Mouse (Mus musculus) gonadal fat pad, adult 2 months (tissue): ENCODE results near the gene Gm9508. TPM values are rescaled to one million over a fixed set of nuclear protein-coding genes. Genes with fewer than 3 reads are reported as not detected.

ENCODE experiments used
- DNase-seq: peaks from one replicate; pipeline ENCODE4 v3.0.0-alpha.2; 2012; ENCODE audit warnings: low read depth
- polyA plus RNA-seq: library from polyadenylated mRNA; depleted of rRNA; stranded (reverse); fragments of >200 nt; gene quantifications from 2 replicates; pipeline ENCODE4 v1.2.3, GENCODE M21; 2012; rRNA removed

Gm9508 gene
- polyA plus RNA-seq, 1 experiment, result not detected

DNA sequence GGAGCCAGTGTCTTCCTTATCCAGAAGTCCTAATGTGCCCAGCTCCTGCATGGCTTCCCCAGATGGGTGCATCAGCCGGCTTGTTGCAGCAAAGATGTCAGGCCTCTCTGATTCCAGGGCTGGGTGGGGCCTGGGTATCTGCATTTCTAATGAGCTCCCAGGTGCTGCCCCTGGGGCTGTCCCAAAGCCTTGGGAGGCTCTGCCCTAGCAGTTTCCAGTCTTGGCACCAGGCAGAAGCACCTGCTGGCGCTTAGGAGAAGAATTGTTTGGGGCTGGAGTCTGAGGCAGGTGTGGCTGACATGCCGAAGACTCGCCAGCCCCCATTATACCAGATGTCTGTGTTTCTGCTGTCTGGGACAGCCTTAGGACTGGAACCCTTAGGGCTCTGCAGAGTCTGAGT is 26.3 kb downstream of the Gm9508 start:
- no peak for DNase-seq

DNA sequence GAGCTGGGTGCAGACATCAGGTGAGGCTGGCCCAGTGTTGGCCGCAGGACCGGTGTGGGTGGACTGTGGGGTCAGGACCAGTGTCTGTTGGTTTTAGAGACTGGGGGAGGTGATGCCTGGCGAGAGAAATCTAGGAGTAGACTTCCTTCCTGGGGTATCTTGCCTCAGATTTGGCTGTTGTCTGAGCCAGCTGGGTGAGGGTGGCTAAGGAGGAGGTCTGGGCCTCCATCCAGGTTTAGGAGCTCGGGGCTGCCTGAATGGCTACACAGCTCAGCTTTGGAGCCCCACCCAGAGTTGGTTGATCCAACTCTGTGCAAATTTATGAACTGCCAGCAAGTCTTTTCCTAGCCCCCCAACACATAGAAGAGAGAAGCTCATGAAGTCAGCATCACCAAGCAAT is 29.6 kb downstream of the Gm9508 start:
- no peak for DNase-seq

DNA sequence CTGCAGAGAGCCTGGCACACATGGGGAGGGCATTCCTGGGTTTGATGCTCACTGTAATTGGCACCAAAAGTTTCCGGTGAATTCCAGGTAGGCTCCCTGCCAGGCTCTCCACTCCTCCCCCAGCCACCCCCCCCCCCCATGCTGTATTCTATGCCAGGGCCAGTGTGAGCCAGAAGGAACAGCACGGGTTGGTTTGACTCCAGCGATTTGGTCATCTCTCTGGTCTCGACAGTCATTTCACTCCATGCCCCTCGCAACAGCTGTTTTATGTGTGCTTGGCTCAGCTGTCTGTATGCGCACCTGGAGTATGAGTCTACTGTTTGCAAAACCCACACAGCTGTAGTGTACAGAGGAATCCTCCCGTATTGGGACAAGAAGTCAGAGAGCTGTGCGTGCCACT is 30.7 kb downstream of the Gm9508 start:
- DNase-seq, result peak; percentile 65

DNA sequence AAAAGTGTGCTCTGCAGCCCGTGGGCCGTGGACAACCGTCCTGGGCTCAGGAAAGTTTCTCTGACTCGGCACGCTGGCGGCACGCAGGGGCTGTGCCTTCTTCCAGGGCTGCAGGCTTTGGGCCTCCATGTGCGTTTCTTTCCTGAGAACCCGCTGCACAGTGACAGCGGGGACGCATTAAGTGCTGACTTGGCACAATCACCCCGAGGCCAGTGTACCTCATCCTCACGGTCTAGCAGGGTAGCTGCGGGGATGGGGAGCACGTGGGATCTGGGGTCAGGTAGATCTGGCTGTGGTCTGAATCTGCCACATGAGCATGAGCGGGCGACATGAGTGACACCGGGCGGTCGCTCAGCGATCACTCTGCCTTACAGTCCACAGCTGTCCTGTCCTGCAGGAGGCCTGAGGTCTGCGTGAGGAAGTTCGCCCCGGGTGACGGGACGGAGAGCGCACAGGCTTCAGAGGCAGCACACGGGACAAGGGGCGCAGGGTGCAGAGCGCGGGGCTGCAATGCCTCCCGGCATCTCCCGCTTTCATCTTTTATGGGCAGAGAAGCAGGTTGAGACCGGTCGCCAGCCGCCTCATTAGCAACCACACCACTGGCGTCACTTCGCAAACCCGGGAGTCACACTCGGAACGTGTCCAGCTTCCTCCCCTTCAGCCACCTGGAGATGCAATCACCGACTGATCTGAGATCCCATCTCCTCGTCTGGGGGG is 32.9 kb downstream of the Gm9508 start:
- no peak for DNase-seq

DNA sequence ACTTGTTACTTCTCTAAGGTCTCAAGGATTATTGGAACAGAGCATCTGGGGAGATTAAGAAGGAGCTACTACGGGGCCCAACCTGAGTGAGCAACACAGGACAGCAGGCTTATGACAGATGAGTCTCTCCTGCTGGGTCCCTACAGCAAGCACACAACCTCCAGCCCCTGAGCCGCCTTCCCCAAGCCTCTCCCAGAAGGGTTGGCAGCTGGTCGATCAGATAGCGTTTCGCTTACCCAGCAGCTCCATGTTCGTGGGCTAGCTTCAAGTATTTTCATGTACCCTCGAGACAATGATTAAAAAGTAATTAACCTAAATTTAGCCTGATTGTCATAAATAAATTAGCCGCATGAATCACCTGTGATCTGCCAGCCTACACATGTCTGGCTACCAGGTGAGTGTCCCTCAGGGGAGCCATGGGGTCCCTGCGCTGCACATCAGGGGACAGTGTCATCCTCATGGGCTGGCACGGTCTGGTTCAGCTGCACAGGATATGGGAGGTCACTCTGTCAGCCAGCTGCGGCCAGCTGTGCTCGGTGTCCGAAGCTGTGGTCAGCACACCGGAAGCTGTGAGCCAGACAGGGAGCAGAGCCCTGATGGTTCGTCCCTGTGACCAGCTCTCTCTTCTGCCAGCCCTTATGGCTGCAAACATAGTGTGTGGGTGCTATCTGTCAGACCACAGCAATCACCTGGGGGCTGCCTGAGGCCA is 38.6 kb downstream of the Gm9508 start:
- no peak for DNase-seq

DNA sequence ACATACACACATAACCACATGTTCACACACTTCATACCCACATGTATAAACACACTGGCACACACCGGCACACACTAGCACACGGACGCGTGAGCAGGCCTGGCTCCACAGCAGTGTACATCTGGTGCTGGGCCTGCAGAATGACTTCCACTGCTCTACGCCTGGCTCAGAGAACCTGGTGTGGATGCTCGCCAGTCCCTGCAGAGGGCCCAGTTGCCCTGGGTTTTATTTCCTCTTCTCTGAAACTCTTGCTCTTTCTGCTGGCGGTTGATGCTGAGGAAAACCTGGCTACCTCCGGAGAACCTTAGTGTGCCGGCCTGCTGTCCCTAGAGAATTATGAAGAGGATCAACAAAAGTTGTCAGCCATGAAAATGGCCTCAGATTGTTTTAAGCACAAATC is 45.0 kb downstream of the Gm9508 start:
- DNase-seq, result no peak

DNA sequence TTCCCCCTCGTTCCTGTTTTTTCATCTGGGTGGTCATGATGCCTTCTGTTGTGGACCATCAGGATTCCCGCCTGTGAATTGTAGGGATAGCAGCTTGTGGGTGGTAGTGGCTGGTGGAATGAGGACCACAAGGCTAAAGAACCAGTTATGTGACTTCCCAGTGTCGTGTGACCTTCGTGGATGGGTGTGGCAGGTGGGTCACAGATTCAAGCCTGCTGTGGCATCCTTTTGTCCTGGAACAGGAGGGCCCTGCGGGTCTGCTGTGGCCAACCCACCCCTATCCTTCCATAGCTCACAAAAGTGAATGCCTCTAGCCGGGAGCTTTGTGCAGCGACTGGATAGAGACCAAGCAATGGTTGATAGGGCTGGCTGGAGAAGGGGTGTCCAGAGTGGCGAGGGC is 49.1 kb downstream of the Gm9508 start:
- no peak for DNase-seq

DNA sequence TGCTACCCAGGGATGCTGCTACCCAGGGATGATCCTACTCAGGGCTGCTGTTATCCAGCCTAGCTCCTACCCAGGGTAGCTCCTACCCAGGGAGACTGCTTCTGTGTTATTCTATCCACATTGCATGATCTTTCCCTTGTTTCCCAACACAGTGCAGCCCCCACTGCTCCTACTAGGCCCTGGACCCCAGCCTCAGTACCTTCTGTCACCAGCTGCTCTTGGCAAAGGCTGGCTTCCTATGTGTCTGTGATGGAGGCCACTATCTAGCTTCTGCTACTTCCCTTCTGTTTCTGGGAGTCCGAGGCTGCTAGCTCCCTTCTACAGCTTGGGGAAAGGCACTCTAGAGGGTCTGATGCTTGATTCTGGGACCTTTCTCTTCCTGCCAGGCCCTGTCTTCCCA is 49.6 kb downstream of the Gm9508 start:
- DNase-seq, result no peak

Other genes with a start within 250 kb of the Gm9508 start
- 20.2 and 21.9 TPM in 2 replicates for gene Fam207a, start 181.4 kb downstream of the Gm9508 start, polyA plus RNA-seq
- 17.9 and 21.8 TPM in 2 replicates for gene Itgb2, start 167.0 kb downstream of the Gm9508 start, polyA plus RNA-seq
- 203 and 244 TPM in 2 replicates for gene Pttg1ip, start 115.5 kb downstream of the Gm9508 start, polyA plus RNA-seq
- 270 and 286 TPM in 2 replicates for gene Sumo3, start 91.1 kb downstream of the Gm9508 start, polyA plus RNA-seq
- 0.75 TPM in 1 of 2 replicates, not detected in the other for gene Gm49325, start 91.0 kb downstream of the Gm9508 start, polyA plus RNA-seq
- 46.0 and 47.8 TPM in 2 replicates for gene Ube2g2, start 75.0 kb downstream of the Gm9508 start, polyA plus RNA-seq
- 0.54 and 1.1 TPM in 2 replicates for gene Tspear, start 10.7 kb downstream of the Gm9508 start, polyA plus RNA-seq
- not detected in 2 replicates for gene Gm19402, start 6.5 kb downstream of the Gm9508 start, polyA plus RNA-seq
- gene Gm10272, start 9.4 kb upstream of the Gm9508 start, polyA plus RNA-seq, result not detected in 2 replicates
- gene Gm10024, start 14.2 kb upstream of the Gm9508 start, polyA plus RNA-seq, result not detected in 2 replicates
- gene Gm10142, start 18.6 kb upstream of the Gm9508 start, polyA plus RNA-seq, result not detected in 2 replicates
- not detected in 2 replicates for gene Krtap12-1, start 23.4 kb upstream of the Gm9508 start, polyA plus RNA-seq
- not detected in 2 replicates for gene Gm10100, start 29.3 kb upstream of the Gm9508 start, polyA plus RNA-seq
- not detected in 2 replicates for gene Gm18596, start 45.4 kb upstream of the Gm9508 start, polyA plus RNA-seq
- gene Gm9736, start 54.1 kb upstream of the Gm9508 start, polyA plus RNA-seq, result not detected in 2 replicates
- gene Gm3233, start 62.4 kb upstream of the Gm9508 start, polyA plus RNA-seq, result not detected in 2 replicates
- gene Gm3238, start 74.1 kb upstream of the Gm9508 start, polyA plus RNA-seq, result not detected in 2 replicates
- not detected in 2 replicates for gene Gm7138, start 79.7 kb upstream of the Gm9508 start, polyA plus RNA-seq
- not detected in 2 replicates for gene Gm3250, start 85.3 kb upstream of the Gm9508 start, polyA plus RNA-seq
- not detected in 2 replicates for gene Gm7137, start 91.0 kb upstream of the Gm9508 start, polyA plus RNA-seq
- gene Gm9639, start 97.8 kb upstream of the Gm9508 start, polyA plus RNA-seq, result not detected in 2 replicates
- gene Gm19668, start 101.9 kb upstream of the Gm9508 start, polyA plus RNA-seq, result not detected in 2 replicates
- not detected in 2 replicates for gene Gm9507, start 114.6 kb upstream of the Gm9508 start, polyA plus RNA-seq
- not detected in 2 replicates for gene Gm2696, start 117.4 kb upstream of the Gm9508 start, polyA plus RNA-seq
- gene Krtap10-4, start 129.9 kb upstream of the Gm9508 start, polyA plus RNA-seq, result not detected in 2 replicates
- 0.11 TPM in 1 of 2 replicates, not detected in the other for gene Krtap10-10, start 138.7 kb upstream of the Gm9508 start, polyA plus RNA-seq
- gene Gm36176, start 149.6 kb upstream of the Gm9508 start, polyA plus RNA-seq, result not detected in 2 replicates
- not detected in 2 replicates for gene Gm10318, start 155.6 kb upstream of the Gm9508 start, polyA plus RNA-seq
- gene Gm3285, start 164.7 kb upstream of the Gm9508 start, polyA plus RNA-seq, result not detected in 2 replicates
- gene Lrrc3, start 205.3 kb upstream of the Gm9508 start, polyA plus RNA-seq, result 6.6 and 7.8 TPM in 2 replicates